Mouse (Mus musculus): Measurements from ENCODE around the gene Plekhh2.

- TF ChIP-seq CTCF (IDR thresholded peaks at IDR 0.05; ENCODE audit: low read depth, low read length) (no peak), POLR2A (IDR thresholded peaks at IDR 0.05; ENCODE audit: extremely low read depth, insufficient read depth, low read length) (no peak)
Observed at GRCm38 (mm10) chr17:84611500-84611899, 99.8 kb downstream of the Plekhh2 start.

Measured in liver, adult 2 months (tissue).